Mouse (Mus musculus) layer of hippocampus, adult 11-12 months (tissue): Measurements from ENCODE around the gene Kif1a.

Experiments
- DNase-seq: peaks from one replicate; pipeline ENCODE4 v3.0.0; 2022; ENCODE audit warnings: low spot score

Gene Kif1a

GRCm38 (mm10) chr1:93101571-93102061 lies at the start of gene Kif1a:
Gene Kif1a, minus strand, starts transcription at chr1:93101951.
- peak; percentile 88 for DNase-seq

GRCm38 (mm10) chr1:93150907-93151661 lies 49.3 kb upstream of the Kif1a start:
- DNase-seq, result no peak

GRCm38 (mm10) chr1:93144176-93144575 lies 42.4 kb upstream of the Kif1a start:
- DNase-seq, result no peak

DNA sequence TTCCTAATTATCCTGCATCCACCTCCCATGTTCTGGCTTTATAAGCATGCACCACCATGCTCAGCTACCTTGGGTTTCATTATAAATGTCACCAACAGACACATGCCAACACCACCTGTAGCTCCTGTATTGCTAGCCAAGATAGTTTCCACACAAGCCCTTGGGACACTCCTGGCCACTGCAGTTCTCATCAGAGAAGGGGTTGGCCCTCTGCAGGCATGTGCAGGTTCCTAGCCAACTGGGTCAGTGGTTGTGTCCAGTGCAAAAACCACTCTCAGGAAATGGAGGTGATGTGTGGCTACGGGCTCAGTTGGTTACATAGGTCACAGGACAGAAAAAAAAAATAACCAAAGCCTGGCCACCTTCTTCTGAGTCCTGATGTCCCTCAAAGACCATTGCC lies 41.1 kb upstream of the Kif1a start:
- DNase-seq, result no peak

GRCm38 (mm10) chr1:93139713-93140112 lies 38.0 kb upstream of the Kif1a start:
- DNase-seq, result peak; percentile 42

DNA sequence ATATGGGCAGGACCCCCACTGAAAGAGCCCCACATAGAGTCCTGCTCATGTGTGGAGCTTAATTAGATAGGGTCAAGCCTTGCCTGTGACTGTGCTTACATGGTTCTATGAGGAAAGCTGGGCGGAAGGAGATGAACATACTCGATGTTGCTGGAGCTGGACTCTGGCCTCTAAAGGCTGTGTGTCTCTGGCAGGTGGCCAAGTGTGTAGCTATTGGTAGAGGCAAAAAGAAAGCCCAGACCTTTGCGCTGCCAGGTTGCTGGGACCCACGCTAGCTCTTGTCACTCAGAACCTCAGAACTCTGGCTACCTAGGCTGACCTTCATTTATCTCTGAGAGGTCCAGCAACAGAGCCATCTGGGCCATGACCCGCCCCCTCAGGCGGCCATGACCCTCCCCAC lies 36.8 kb upstream of the Kif1a start:
- DNase-seq, result no peak

- DNase-seq, result no peak
These were observed 33.3 kb upstream of the Kif1a start, which contains the start of gene Agxt for GRCm38 (mm10) chr1:93135036-93135526. Gene Agxt, plus strand, starts transcription at chr1:93135240.

DNA sequence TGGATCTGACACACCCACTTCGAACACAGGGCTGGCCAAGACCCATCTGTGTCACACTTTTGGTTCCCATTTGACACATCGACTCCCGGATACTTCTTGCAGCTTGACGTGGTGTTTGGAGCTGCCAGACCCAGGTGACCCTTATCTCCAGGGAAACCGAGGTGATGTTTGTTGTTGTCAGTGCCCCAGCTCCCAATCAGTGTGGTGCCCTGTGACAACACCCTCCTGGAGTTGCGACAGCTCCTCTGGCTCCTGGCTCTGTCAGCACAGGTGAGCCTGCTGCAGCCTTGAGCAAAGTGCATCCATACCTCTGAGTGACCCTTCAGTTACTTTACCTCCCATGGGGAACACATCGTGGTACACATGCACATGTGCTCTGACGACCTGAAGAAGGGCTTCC lies 30.9 kb upstream of the Kif1a start:
- DNase-seq, result no peak

- no peak for DNase-seq
These were observed 28.7 kb upstream of the Kif1a start for GRCm38 (mm10) chr1:93130242-93130983.

DNA sequence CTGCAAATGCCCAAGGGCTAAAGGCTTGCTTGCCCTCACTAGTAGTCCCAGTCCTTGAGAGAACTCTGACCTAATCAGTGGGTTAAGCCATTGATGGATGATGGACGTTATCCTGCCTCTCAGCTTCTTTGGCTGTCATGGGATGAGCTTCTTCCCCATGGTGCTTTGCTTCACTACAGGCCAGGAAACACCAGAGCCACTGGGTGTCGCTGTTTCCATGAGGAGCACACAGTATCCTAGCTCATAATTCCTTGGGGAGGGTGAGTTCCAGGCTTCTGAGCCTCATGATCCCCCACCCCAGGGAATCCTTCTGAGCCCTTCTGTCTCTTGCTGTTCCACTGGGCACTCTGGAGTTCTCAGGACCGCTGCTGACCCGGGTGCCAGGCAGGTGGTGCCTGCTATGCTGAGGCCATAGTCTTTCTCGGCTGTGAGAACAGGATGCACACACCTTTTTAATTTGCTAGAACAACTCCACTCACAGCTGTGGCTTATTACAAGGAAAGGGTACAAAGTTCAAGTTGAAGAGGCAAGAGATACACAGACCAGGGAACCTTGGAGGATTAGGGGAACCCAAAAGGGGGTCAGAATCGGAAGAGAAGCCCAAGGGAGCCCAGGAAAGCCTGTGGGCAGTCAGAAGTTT lies 27.1 kb upstream of the Kif1a start:
- peak; percentile 83 for DNase-seq

- DNase-seq, result no peak
These were observed 26.5 kb upstream of the Kif1a start for GRCm38 (mm10) chr1:93128209-93128608.

DNA sequence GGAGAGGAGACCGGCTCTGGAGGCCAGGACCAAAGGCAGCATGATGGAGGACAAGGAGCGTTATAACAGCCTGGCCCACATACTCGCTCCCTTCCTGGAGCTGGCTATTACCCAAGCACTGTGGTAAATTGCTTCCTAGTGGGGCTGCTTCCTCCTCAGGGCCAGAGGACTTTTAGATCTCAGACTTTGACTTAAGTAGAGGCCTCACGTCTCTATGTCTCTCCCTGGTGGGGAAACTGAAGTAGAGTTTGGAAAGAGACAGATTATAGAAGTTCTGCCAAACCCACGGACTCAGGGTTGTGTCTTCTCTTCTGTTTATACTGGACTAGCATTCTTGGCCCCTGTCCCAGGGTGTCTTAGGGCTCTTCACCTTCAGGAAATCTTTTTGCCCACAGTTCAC lies 23.5 kb upstream of the Kif1a start:
- DNase-seq, result peak; percentile 23

DNA sequence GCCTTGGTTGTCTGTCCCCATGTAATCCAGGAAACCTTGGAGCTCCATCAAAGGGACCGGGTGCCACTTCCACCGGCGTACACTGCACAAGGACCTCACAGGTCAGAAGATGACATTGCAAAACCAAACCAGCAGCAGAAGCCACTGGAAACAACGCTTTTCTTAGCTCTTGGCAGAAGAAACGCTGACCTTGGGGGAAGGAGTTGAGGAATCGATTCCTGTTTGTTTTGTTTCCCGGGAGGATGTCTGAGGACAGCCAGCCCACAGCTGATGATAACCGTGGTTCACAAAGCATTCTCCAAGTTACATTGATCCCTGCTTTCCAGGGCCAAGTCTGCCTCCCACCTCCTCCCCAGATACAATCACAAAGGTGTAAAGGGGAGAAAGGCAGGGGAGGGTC lies 22.3 kb upstream of the Kif1a start:
- no peak for DNase-seq

- no peak for DNase-seq
These were observed 21.6 kb upstream of the Kif1a start for GRCm38 (mm10) chr1:93123179-93123854.

DNA sequence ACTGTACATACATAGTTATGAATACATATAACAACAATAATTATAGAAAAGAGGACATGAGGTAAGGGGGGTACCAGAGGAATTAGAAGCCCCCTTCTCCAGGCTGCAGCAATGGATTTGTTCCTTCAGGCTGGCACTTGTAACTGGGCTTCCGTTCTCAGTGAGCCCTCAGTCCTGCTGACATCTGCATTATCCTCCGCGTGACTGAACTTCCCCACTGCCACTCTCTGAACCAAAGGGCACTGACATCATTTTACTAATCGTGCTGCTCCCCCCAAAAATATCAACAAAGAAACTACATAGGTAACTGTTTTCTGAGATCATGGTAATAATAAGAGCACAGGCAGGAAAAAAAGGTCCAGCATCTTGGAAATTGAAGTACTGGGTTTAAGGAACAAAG lies 17.1 kb upstream of the Kif1a start:
- DNase-seq, result no peak

DNA sequence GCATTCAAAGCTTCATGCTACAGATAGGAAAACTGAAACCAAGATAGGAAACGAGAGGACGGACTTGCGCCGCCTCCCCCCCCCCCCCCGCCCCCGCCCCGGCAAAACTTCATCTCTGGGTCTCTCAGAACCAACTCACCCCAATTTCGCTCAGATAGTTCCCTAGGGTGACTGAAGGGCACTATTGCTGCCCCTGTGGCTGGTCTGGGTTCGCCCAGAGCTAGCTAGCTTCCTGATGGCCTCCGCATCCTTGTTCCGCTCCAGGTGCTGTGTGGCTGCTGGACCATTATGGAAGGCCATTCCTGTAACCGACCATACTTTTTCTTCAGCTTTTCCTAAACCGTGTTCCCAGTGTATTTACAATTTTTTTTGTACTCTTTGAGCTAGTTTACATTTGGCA lies 13.7 kb upstream of the Kif1a start:
- no peak for DNase-seq

DNA sequence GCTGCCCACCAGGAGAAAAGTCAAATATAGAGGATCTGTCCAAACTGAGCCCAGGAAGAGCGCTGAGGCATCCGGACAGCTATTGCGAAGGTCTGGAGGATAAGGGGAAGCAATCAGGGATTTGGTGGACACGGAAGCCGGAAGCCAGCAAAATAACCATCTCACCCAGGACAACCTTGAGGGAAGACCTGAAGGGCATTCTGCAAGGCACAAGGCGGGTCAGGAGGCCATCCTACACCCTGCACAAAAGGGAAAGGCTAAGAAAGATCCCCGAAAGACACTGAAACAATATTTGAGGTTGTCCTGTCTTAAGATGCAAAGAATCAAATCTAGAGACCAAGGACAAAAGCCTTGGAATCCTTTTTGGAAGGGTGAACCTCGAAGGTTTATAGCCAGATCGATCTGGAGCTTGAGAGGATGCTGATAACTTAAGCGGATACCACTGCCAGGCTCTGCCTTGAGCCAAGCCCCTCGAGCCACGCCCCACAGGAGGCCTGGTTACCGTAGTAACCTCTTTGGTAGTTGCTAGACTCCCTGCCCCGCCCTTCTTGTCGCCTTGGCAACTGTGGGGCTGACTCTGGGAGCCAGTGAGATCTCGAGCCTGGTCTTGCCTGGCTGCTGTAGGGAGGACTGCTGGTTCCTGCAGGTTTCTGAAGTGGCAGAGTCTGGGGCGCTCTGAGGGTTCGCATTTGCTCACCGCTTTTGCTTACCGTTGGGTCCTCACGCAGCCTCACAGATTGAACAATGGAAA lies 13.1 kb upstream of the Kif1a start:
- DNase-seq, result peak; percentile 79

DNA sequence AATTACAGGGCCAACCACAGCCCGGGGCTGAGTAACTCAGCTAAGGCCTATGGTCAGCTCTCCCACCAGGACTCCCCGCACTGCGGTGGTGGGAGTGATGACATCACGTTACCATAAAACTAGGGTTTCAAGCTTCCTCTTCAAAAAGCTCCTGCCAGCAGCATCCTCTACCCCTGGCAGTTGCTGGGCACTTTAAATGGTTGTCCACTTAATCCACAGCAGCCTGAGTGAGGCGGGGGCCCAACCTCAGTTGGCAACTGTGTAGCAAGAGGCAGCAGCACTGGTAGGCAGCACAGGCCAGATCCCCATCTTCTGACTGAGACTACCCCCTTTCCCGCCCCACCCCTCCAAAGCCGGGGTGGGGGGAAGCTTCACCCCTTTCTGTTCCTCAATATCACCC lies 949 bp upstream of the Kif1a start:
- DNase-seq, result no peak

GRCm38 (mm10) chr1:93100576-93101491 lies 917 bp downstream of the Kif1a start:
- DNase-seq, result peak; percentile 73

GRCm38 (mm10) chr1:93100243-93100575 lies 1.5 kb downstream of the Kif1a start:
- DNase-seq, result no peak
